Mouse (Mus musculus): ENCODE measurements around the gene Alg6. TPM values are rescaled to one million over a fixed set of nuclear protein-coding genes. Genes with fewer than 3 reads are reported as not detected.
A peak's percentile ranks its signal among the peaks of the same experiment; 100 is the strongest.

The Alg6 gene
- polyA plus RNA-seq, 1 experiment = 6.1 TPM

DNA sequence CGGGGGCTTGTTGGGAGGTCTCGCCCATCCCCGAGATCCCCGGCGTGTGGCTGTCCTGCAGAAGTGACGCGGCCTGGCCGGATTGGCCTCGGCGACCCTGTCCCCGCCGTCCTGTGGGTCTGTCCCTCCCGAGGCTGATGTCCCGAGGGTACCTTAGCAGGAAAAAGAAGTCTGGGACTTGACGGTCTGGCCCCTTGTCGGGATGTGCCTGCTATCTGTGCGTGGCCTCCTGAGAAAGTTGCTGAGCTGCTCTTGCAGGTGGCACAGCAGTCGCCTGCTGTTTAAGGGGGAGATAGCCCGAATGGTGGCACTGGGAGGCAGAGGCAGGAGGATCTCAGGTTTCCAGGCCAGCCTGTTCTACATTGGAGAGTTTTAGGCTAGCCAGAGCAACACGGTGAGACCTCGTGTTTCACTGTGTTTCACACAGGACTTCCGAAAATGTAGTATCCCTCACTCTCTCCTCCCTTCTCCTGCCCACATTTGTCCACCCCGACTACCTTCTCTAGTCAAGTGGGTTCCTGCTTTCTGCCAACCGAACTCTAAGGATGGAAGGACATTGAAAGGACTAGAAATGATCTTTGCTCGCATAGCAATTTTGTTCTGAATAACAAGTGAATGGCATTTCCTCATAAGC, 436 bp downstream of the Alg6 start:
- peak overlapping the region; percentile 87 for H3K4me3 ChIP-seq (replicated peaks; ENCODE audit: control insufficient read depth, low read depth, low read length)
- 10% methylated on average over 25 of the region's 25 CpGs for WGBS
- H3K27ac ChIP-seq (ENCODE audit: control insufficient read depth, insufficient read depth, low read depth, low read length, poor library complexity) = peak overlapping the region; percentile 47; the same call in 1 of the 2 replicates
- TF ChIP-seq CTCF (IDR thresholded peaks at IDR 0.05; ENCODE audit: control insufficient read depth, insufficient read depth, low read length) (no peak), POLR2A (IDR thresholded peaks at IDR 0.05; ENCODE audit: borderline replicate concordance, control insufficient read depth, low read depth, low read length) (no peak)
- no peaks in the 10 kb centered on the region; the same call in none of the 2 replicates for H3K4me1 ChIP-seq (ENCODE audit: control insufficient read depth, insufficient read depth, low read length)

- H3K4me3 ChIP-seq (replicated peaks; ENCODE audit: control insufficient read depth, low read depth, low read length) = no peak overlapping the region
- 69% methylated on average over 4 of the region's 4 CpGs for WGBS
These were observed 2.4 kb downstream of the Alg6 start for GRCm38 (mm10) chr4:99717905-99718304.

DNA sequence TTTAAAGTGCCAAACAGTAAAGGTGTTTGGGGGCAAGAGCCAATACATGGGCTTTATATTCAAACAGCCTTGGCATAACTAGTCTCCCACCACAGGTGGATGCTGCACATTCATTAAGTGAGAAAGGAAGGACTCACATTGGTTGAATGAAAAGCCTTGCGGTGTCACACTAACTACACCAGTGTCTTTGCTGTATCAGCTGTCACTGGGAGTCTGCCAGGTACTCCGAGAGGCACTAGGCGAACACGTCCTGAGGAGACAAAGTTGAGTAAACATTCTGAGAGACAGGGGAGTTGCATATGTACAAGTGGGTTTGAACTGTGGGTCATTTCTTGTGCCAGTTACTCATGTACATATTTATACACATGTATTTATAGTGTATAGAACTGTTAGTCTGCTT, 8.9 kb downstream of the Alg6 start:
- WGBS = 89% methylated on average over 4 of the region's 4 CpGs
- no peak for TF ChIP-seq POLR2A (IDR thresholded peaks at IDR 0.05; ENCODE audit: borderline replicate concordance, control insufficient read depth, low read depth, low read length)
- no peak for TF ChIP-seq CTCF (IDR thresholded peaks at IDR 0.05; ENCODE audit: control insufficient read depth, insufficient read depth, low read length)
- Histone ChIP-seq H3K27ac (ENCODE audit: control insufficient read depth, insufficient read depth, low read depth, low read length, poor library complexity) (no peak overlapping the region), H3K4me3 (replicated peaks; ENCODE audit: control insufficient read depth, low read depth, low read length) (no peak overlapping the region), H3K4me1 (ENCODE audit: control insufficient read depth, insufficient read depth, low read length) (no peaks in the 10 kb centered on the region)

More at GRCm38 (mm10) chr4:99717905-99718304, 2.4 kb downstream of the Alg6 start:
- TF ChIP-seq CTCF (IDR thresholded peaks at IDR 0.05; ENCODE audit: control insufficient read depth, insufficient read depth, low read length) = no peak
- no peak for TF ChIP-seq POLR2A (IDR thresholded peaks at IDR 0.05; ENCODE audit: borderline replicate concordance, control insufficient read depth, low read depth, low read length)
- Histone ChIP-seq H3K4me1 (ENCODE audit: control insufficient read depth, insufficient read depth, low read length) (no peaks in the 10 kb centered on the region; the same call in none of the 2 replicates), H3K27ac (ENCODE audit: control insufficient read depth, insufficient read depth, low read depth, low read length, poor library complexity) (no peak overlapping the region)

GRCm38 (mm10) chr4:99725914-99726451, 10.5 kb downstream of the Alg6 start:
- TF ChIP-seq POLR2A (IDR thresholded peaks at IDR 0.05; ENCODE audit: borderline replicate concordance, control insufficient read depth, low read depth, low read length) (no peak), CTCF (IDR thresholded peaks at IDR 0.05; ENCODE audit: control insufficient read depth, insufficient read depth, low read length) (no peak)
- no peak overlapping the region for H3K4me3 ChIP-seq (replicated peaks; ENCODE audit: control insufficient read depth, low read depth, low read length)
- WGBS = 65% methylated on average over 8 of the region's 8 CpGs
- H3K27ac ChIP-seq (ENCODE audit: control insufficient read depth, insufficient read depth, low read depth, low read length, poor library complexity) = no peak overlapping the region
- no peaks in the 10 kb centered on the region for H3K4me1 ChIP-seq (ENCODE audit: control insufficient read depth, insufficient read depth, low read length)

DNA sequence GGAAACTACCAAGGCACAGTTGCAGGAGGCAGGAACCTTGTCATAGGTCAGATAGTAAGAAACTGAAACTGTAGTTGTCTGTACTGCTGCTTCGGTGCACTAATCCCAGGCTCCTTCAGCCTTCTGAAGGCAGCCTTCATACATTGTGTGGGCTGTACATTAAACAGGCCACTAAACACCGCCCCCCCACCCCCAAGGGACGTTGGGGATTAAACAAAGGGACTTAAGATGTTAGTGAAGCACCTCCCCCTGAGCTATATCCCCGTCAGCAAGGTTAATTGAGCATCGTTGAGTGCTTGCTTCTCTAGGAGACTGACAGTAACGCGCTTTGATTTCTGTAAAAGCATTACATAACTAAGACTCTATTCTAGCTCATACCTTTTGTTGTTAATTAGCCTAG, 24.4 kb downstream of the Alg6 start:
- WGBS = 90% methylated on average over 7 of the region's 7 CpGs
- Histone ChIP-seq H3K27ac (ENCODE audit: control insufficient read depth, insufficient read depth, low read depth, low read length, poor library complexity) (no peak overlapping the region), H3K4me3 (replicated peaks; ENCODE audit: control insufficient read depth, low read depth, low read length) (no peak overlapping the region), H3K4me1 (ENCODE audit: control insufficient read depth, insufficient read depth, low read length) (no peaks in the 10 kb centered on the region)
- TF ChIP-seq POLR2A (IDR thresholded peaks at IDR 0.05; ENCODE audit: borderline replicate concordance, control insufficient read depth, low read depth, low read length) = no peak

GRCm38 (mm10) chr4:99752426-99752825, 37.0 kb downstream of the Alg6 start:
- TF ChIP-seq POLR2A (IDR thresholded peaks at IDR 0.05; ENCODE audit: borderline replicate concordance, control insufficient read depth, low read depth, low read length) (no peak), CTCF (IDR thresholded peaks at IDR 0.05; ENCODE audit: control insufficient read depth, insufficient read depth, low read length) (no peak)
- no peak overlapping the region for H3K27ac ChIP-seq (ENCODE audit: control insufficient read depth, insufficient read depth, low read depth, low read length, poor library complexity)
- 77% methylated on average over 5 of the region's 5 CpGs for WGBS
- no peaks in the 10 kb centered on the region for H3K4me1 ChIP-seq (ENCODE audit: control insufficient read depth, insufficient read depth, low read length)
- no peak overlapping the region for H3K4me3 ChIP-seq (replicated peaks; ENCODE audit: control insufficient read depth, low read depth, low read length)

GRCm38 (mm10) chr4:99766303-99766702, 50.8 kb downstream of the Alg6 start:
- TF ChIP-seq POLR2A (IDR thresholded peaks at IDR 0.05; ENCODE audit: borderline replicate concordance, control insufficient read depth, low read depth, low read length) = no peak
- no peak for TF ChIP-seq CTCF (IDR thresholded peaks at IDR 0.05; ENCODE audit: control insufficient read depth, insufficient read depth, low read length)
- H3K4me1 ChIP-seq (ENCODE audit: control insufficient read depth, insufficient read depth, low read length) = no peaks in the 10 kb centered on the region
- H3K27ac ChIP-seq (ENCODE audit: control insufficient read depth, insufficient read depth, low read depth, low read length, poor library complexity) = no peak overlapping the region
- 78% methylated on average over 5 of the region's 5 CpGs for WGBS
- no peak overlapping the region for H3K4me3 ChIP-seq (replicated peaks; ENCODE audit: control insufficient read depth, low read depth, low read length)

- TF ChIP-seq CTCF (IDR thresholded peaks at IDR 0.05; ENCODE audit: control insufficient read depth, insufficient read depth, low read length) = no peak
- H3K4me3 ChIP-seq (replicated peaks; ENCODE audit: control insufficient read depth, low read depth, low read length) = no peak overlapping the region
- H3K4me1 ChIP-seq (ENCODE audit: control insufficient read depth, insufficient read depth, low read length) = no peaks in the 10 kb centered on the region
- WGBS = 76% methylated on average over 1 of the region's 1 CpGs
- no peak overlapping the region for H3K27ac ChIP-seq (ENCODE audit: control insufficient read depth, insufficient read depth, low read depth, low read length, poor library complexity)
These were observed 51.3 kb downstream of the Alg6 start for GRCm38 (mm10) chr4:99766753-99767152.

- H3K4me1 ChIP-seq (ENCODE audit: control insufficient read depth, insufficient read depth, low read length) = no peaks in the 10 kb centered on the region
- H3K4me3 ChIP-seq (replicated peaks; ENCODE audit: control insufficient read depth, low read depth, low read length) = no peak overlapping the region
- no peak overlapping the region for H3K27ac ChIP-seq (ENCODE audit: control insufficient read depth, insufficient read depth, low read depth, low read length, poor library complexity)
- WGBS = 89% methylated on average over 5 of the region's 5 CpGs
- no peak for TF ChIP-seq POLR2A (IDR thresholded peaks at IDR 0.05; ENCODE audit: borderline replicate concordance, control insufficient read depth, low read depth, low read length)
These were observed 55.1 kb downstream of the Alg6 start for GRCm38 (mm10) chr4:99770555-99770954.
